Mouse (Mus musculus) adrenal gland, adult (tissue): ENCODE data around the gene Olfr168.
"Not testable (repeated sequence)": the region's sequence is repeated elsewhere in the genome, so short reads cannot be mapped to it uniquely, and the experiment has no call there.

Experiments used
- DNase-seq, 2 experiments: peaks; one replicate each; pipeline ENCODE4 v3.0.0; 2022 to 2023; ENCODE audit warnings: low spot score in 1 of 2; ENCODE audit not compliant: inconsistent age in 2 of 2

Olfr168 gene

GRCm38 (mm10) chr16:19535455-19535854 lies at the start of gene Olfr168:
TSS of gene Olfr168 (minus strand) at chr16:19535555.
- DNase-seq: no peak

GRCm38 (mm10) chr16:19571709-19572108 lies 36.4 kb upstream of the Olfr168 start, which contains the start of gene Olfr169:
TSS of gene Olfr169 (minus strand) at chr16:19571809.
- not testable (repeated sequence) for DNase-seq

DNA sequence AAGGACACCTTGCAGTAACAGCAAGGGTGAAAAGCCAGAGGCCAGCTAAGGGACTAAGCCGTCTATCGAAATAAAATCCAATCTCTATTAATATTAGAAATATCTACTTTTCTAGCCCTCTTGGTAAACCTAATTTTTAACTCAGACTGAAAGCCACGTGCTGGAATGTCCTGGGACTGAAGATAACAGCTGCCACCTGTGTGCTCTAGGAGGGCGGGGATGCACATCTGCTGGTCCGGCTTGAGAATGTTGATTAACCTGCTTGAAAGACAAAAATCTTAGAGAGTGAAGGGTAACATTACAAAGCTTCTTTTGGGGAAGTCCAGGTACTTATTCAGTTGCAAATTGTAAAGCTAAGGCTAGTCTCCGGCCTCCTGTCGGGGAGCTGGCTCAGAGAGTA lies 18.1 kb upstream of the Olfr168 start:
- not testable (repeated sequence) for DNase-seq

DNA sequence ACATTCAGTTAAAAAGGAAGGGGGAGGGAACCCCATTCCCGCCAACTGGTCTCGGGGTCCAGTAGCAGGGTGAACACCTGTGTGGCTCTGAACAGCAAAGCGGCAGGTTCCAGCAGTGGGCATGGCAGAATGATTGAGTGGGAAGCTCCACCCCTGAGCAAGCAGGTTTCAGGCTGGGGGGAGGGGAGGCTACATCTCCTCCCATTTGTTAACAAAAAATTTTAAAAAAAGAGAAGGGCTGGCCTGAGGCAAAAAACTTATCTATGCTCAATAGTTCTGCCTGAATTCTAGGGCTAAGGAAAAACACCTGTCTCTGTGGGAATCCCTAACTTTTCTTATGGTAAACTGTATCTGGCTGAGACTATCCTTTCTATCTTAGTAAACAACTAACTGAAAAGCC lies 16.9 kb upstream of the Olfr168 start:
- DNase-seq: not testable (repeated sequence)

DNA sequence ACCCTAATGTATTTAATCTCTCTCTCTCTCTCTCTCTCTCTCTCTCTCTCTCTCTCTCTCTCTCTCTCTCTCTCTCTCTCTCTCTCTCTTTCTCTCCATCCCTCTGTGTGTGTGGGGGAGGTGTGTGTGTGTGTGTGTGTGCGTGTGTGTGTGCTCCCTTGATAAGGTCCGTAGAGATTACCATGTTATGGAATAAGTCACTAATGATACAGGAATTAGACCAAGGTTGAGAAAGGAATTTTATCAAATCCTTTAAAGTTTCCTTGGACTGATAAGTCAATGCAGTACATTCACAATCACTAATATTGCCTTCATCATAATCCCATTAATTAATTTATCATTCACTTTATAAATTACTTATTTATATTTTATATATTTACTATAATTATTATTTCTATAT lies 13.2 kb downstream of the Olfr168 start, which contains the start of gene Olfr167:
Olfr167 (minus strand) TSS at position 101 of the 400 bp plus-strand sequence.
- DNase-seq: no peak

DNA sequence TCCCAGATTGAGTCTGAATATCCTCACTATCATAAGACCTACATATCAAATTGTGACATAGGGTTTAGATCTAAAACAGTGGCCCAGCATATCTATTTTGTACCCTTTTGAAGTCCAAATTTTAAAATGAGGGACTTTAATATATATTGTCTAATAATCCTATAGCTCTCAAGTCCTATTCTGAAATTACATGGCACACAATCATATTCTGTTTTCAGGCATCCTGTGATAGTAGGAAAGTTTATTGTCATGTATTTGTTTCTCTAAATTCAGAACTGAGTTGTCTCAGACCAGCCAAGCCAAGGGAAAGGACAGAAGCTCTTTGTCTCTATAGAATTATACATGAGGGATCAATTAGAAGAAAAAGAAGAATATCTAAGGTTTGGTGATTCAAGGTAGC lies 52.0 kb downstream of the Olfr168 start, which contains the start of gene Olfr166:
Olfr166 (plus strand) TSS at position 301 of the 400 bp plus-strand sequence.
- no peak for DNase-seq
